Mouse (Mus musculus): ENCODE data around the gene Loxl3. TPM values are rescaled to one million over a fixed set of nuclear protein-coding genes. Genes with fewer than 3 reads are reported as not detected.

Loxl3 gene
- polyA plus RNA-seq, 1 experiment from 2014 or later: 6.6 TPM

DNA sequence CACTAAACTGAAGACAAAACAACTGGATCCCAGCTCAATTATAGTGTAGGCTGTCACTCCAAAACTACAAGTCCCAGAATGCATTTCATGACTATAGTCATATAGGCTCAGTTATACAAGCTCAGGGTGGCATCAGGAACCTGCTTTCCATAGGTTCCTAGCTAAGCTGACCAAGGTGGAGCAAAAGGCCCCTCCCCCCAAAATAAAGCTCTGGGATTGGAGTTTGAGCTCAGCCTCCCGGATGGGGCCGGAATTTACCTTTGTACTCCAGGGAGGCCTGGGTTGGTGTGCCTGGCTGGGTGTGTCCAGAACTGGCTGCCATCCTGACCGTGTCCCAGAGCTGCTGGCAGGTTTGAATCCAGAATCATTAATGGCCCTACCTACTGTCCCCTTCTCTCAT, 23.8 kb downstream of the Loxl3 start, which contains the start of gene Dqx1:
Dqx1 (plus strand) TSS at position 55 of the 400 bp plus-strand sequence.
- Histone ChIP-seq H3K4me3 (no peak within 1 kb of the TSS), H3K27ac (replicated peaks) (no peak within 1 kb of the TSS), H3K4me2 (no peak within 1 kb of the TSS), H3K36me3 (peaks cover 14% of the 10 kb centered on the region), H3K4me1 (replicated peaks) (peaks cover 21% of the 10 kb centered on the region), H3K9ac (no peak within 1 kb of the TSS), H3K9me3 (no peaks in the 10 kb centered on the region), H3K27me3 (peaks cover 22% of the 10 kb centered on the region)
- ATAC-seq (ENCODE audit: low FRiP score, low read depth): no peak
- 56% methylated on average over 3 of the region's 3 CpGs for WGBS

DNA sequence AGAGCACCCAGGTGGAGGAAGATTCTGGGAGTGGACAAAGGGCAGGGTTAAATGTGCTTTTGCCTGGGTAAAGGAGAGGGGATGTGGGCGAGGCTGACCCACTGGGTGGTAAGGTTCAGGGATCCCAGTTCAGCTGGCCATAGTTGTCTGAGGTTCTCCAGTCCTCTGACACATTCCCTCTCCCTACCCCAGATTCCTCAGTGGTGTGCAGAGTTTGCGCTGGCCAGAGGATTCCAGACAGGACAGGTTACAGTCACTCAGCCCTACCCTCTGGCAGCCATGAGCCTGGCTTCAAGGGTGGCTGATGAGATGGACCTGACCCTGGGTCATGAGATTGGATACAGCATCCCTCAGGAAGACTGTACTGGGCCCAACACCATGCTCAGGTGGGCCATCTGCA, 24.8 kb downstream of the Loxl3 start:
- Histone ChIP-seq H3K27me3 (peaks cover 31% of the 10 kb centered on the region), H3K36me3 (peaks cover 14% of the 10 kb centered on the region), H3K27ac (replicated peaks) (no peak overlapping the region), H3K9me3 (no peaks in the 10 kb centered on the region), H3K9ac (no peak overlapping the region), H3K4me3 (no peak overlapping the region), H3K4me2 (no peak overlapping the region), H3K4me1 (replicated peaks) (peaks cover 13% of the 10 kb centered on the region)
- 77% methylated on average over 2 of the region's 2 CpGs for whole genome bisulfite sequencing
- ATAC-seq (ENCODE audit: low FRiP score, low read depth): no peak

DNA sequence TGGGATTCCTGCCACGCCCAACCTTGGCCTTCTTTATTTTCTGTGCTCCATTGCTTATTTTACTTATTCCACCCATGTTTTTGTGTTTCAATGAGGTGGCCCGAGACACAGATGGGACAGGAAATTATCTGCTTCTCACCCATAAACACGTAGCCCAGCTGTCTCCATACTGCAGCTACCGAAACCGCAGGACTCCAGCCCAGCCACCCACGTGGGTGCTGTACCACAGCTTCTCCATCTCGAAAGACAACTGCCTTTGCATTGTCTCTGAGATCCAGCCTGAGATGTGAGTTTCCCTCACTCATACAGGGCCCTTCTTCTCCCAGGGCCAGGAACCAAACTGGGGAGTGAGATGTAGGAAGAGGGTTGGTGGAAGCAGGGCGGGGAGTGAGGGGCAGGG, 32.0 kb downstream of the Loxl3 start:
- no peak overlapping the region for H3K27ac ChIP-seq (replicated peaks)
- H3K27me3 ChIP-seq: peaks cover 91% of the 10 kb centered on the region
- peaks cover 16% of the 10 kb centered on the region for H3K4me1 ChIP-seq (replicated peaks)
- no peaks in the 10 kb centered on the region for H3K36me3 ChIP-seq
- H3K4me3 ChIP-seq: no peak overlapping the region
- ATAC-seq (ENCODE audit: low FRiP score, low read depth): no peak
- H3K9ac ChIP-seq: no peak overlapping the region
- H3K4me2 ChIP-seq: no peak overlapping the region
- 41% methylated on average over 8 of the region's 8 CpGs for WGBS
- H3K9me3 ChIP-seq: no peaks in the 10 kb centered on the region

DNA sequence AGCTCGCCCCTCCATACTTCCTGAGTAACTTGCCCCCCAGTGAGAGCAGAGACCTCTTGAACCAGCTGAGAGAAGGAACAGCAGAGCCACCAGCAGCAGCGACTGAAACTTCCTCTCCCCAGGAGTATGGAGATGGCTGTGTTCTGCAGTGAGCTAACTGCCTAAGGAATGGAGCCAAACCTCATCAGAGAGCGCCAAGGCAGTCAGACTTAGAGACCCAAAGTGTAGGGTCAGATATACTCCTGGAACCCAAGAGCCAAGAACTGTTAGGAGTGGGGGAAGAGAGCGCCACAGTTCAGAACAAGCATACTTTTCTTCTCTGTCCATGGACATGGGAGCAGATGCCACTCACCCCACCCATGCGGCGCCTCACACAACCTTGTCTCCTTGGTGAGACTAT, 32.5 kb downstream of the Loxl3 start:
- Histone ChIP-seq H3K36me3 (no peaks in the 10 kb centered on the region), H3K4me2 (no peak overlapping the region), H3K4me3 (no peak overlapping the region), H3K4me1 (replicated peaks) (peaks cover 16% of the 10 kb centered on the region), H3K9me3 (no peaks in the 10 kb centered on the region), H3K9ac (no peak overlapping the region), H3K27me3 (peaks cover 92% of the 10 kb centered on the region), H3K27ac (replicated peaks) (no peak overlapping the region)
- 41% methylated on average over 6 of the region's 6 CpGs for WGBS
- no peak for ATAC-seq (ENCODE audit: low FRiP score, low read depth)

DNA sequence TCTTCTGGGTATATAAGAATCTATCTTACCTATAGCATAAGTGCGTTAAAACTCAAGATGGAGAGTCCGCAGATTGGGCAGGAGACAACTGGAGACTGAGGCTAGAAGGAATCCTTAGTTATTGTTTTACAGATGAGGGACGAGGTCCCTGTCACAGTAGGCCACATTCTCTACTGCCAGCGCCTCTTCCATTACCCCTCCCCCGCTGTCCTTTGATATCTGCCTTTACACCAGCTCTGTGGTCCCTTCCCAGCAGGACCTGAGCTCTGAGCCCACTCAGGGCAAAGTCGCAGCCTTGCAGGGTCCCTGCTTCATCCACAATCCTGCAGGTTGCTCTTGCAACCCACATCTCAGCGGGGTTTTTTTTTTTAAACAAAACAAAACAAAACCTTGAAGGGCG, 34.2 kb downstream of the Loxl3 start:
- Histone ChIP-seq H3K27ac (replicated peaks) (no peak overlapping the region), H3K27me3 (peaks cover 91% of the 10 kb centered on the region), H3K36me3 (no peaks in the 10 kb centered on the region), H3K9ac (no peak overlapping the region), H3K4me3 (0 out of 2 replicates have a peak overlapping the region, but pooled peaks have one; percentile 10), H3K9me3 (no peaks in the 10 kb centered on the region), H3K4me2 (peak overlapping the region; percentile 35; the same call in 1 of the 2 replicates), H3K4me1 (replicated peaks) (peaks cover 16% of the 10 kb centered on the region)
- ATAC-seq (ENCODE audit: low FRiP score, low read depth): no peak
- 4% methylated on average over 8 of the region's 8 CpGs for WGBS

DNA sequence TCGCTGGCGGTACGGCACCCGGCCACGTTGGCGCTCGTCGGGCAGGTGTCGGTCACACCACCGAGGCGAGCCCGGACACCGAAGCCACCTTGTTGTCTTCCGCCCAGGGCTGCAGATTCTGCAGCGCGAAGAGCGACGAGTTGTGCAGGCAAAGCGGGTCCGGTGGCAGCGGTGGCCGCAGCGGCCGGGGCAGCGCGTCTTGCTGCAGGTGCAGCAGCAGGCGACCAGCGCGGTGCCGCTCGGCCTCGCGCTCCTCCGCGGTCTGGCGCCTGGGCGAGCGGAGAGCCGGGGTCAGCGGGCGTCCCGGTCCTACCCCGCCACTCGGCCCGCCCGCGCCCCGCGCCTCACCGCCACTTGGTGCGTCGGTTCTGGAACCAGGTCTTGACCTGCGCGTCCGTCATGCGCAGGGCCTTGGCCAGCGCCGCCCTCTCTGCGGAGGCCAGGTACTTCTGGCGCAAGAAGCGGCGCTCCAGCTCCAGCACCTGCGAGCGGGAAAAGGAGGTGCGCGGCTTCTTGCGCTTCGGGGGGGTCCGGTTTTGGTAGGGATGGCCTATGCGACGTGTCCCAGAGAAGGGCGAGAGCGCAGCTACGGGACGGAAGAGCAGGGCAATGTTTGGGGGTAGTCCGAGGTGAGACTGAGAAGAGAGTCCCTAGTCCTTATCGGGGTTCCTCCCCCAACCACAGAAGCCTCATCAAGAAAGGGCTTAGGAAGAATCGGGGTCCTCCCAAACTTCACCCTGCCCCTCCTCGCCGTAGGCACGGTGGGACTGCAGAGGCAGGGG, 34.9 kb downstream of the Loxl3 start:
- under 1% methylated on average over 60 of the region's 81 CpGs for WGBS
- Histone ChIP-seq H3K27ac (replicated peaks) (no peak overlapping the region), H3K9me3 (no peaks in the 10 kb centered on the region)

DNA sequence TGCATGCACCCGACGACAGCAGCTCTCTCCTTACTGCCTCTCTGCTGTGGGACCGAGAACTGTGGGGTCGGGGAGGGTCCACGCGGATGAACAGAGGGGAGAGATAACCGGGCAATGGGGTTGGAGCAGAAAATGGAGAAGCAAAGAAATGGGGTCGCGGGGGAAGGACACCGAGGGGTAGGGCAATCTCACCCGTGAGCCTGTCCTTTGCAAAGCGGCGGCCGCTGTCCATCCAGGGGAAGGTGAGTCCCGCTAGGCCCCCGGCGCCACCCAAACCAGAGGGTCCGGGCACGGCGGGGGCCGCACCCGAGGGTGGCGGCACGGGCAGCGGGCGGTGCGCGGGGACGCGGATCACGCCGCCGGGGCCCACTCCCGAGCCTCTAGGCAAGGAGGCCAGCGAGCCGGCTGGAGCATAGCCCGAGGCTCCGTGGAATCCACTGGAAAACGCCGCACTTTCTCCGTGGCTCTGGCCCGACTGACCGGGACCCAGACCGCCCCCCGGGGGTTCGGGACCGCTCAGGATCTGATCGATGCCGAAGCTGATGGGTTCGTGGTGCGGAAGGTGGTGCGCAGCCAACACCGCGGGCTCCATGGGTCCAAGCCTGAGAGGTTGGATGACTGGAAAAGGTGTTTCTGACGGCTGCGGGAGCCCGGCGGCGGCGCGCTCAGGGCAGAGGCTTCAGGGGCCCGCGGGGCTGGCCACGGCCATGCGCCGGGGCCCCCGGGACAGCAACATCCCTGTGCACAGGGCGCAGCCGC, 35.7 kb downstream of the Loxl3 start:
- Histone ChIP-seq H3K27ac (replicated peaks) (no peak overlapping the region), H3K4me1 (replicated peaks) (peaks cover 16% of the 10 kb centered on the region), H3K9me3 (no peaks in the 10 kb centered on the region), H3K4me2 (no peak overlapping the region), H3K4me3 (no peak overlapping the region), H3K27me3 (peaks cover 90% of the 10 kb centered on the region), H3K9ac (no peak overlapping the region), H3K36me3 (no peaks in the 10 kb centered on the region)
- no peak for ATAC-seq (ENCODE audit: low FRiP score, low read depth)
- WGBS: under 1% methylated on average over 66 of the region's 69 CpGs

More for the DNA sequence above, 34.9 kb downstream of the Loxl3 start:
- H3K36me3 ChIP-seq: no peaks in the 10 kb centered on the region
- ATAC-seq (ENCODE audit: low FRiP score, low read depth): no peak
- no peak overlapping the region for H3K9ac ChIP-seq
- peak overlapping the region; percentile 35 for H3K4me2 ChIP-seq
- peaks cover 16% of the 10 kb centered on the region for H3K4me1 ChIP-seq (replicated peaks)
- H3K27me3 ChIP-seq: peaks cover 90% of the 10 kb centered on the region
- peak overlapping the region; percentile 10 for H3K4me3 ChIP-seq

DNA sequence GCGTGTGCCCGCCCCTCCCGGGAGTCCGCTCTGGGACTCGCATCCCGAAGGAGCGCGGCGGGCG, 36.1 kb downstream of the Loxl3 start, which contains the start of gene Tlx2:
Tlx2 (minus strand) TSS at position 47 of the 64 bp plus-strand sequence.
- H3K27me3 ChIP-seq: peaks cover 90% of the 10 kb centered on the region
- peak within 1 kb of the TSS; percentile 35; the same call in 1 of the 2 replicates for H3K4me2 ChIP-seq
- H3K4me1 ChIP-seq (replicated peaks): peaks cover 16% of the 10 kb centered on the region
- WGBS: 0% methylated on average over 10 of the region's 10 CpGs
- no peak within 1 kb of the TSS for H3K9ac ChIP-seq
- no peak within 1 kb of the TSS for H3K27ac ChIP-seq (replicated peaks)
- peak within 1 kb of the TSS; percentile 10 for H3K4me3 ChIP-seq
- no peak for ATAC-seq (ENCODE audit: low FRiP score, low read depth)
- H3K9me3 ChIP-seq: no peaks in the 10 kb centered on the region
- no peaks in the 10 kb centered on the region for H3K36me3 ChIP-seq

DNA sequence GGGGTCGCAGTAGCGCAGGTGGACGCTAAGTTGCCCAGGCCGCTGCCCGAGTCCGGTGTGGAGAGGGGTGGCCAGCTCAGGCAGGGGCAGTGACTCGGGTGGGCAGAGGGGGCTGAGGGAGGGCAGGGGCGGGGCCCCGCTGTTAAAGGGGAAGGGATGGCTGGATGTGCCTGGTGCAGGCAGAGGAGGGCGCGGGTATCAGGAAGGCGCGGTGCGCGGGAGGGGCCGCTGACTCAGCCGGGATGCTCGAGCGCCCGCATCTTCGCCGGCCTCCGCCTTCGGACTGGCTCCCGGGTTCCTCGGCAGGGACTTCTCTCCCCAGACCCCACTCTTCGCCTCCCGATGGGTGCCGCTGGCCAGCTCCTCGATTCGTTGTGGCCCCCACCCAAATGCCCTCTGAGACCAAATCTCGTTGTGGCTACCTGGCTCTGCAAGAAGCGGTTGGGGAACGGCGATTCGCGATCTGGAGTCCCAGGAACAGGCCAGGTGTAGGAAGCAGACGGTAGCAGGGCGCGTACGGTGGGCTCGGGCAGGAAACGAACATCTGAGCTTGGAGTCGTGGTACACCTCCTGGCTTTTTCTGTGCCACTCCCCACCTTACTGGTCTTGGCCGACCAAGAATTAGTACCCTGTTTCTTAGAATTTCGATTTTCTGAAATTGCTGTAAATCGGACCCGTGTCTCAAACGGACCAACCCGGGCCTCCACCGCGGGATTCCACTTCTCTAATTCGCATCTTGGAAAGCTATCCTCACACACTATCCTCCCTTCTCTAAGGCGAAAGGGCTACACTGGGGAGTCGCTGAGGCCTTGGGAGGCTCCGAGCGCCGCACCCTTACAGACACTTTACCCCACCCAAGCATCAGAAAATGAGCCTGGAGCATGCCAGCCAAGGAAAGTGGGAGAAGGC, 36.6 kb downstream of the Loxl3 start:
- Histone ChIP-seq H3K4me1 (replicated peaks) (peaks cover 16% of the 10 kb centered on the region), H3K9me3 (no peaks in the 10 kb centered on the region), H3K9ac (no peak overlapping the region), H3K4me2 (no peak overlapping the region), H3K4me3 (no peak overlapping the region; the same call in 1 of the 2 replicates), H3K27ac (replicated peaks) (no peak overlapping the region), H3K27me3 (peaks cover 90% of the 10 kb centered on the region), H3K36me3 (no peaks in the 10 kb centered on the region)
- WGBS: under 1% methylated on average over 56 of the region's 58 CpGs
- no peak for ATAC-seq (ENCODE audit: low FRiP score, low read depth)

DNA sequence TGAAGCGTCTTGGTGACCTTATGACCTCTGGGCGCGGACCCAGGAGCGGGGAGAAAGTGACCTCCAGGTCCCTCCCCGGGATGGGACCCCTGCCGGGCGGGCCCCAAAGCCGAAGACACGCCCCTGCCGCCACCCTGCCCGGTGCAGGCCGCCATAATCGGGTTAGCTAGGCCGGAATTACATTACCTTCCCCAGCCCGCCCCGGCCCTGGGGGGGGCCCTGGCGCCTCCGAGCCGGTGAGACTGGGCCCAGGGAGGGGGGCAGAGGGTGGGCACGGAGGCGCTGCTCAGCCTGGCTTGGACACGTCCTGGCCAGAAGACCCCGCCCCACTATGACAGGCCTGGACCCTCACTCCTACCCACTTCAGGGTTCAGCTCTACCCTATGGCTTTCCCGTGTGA, 37.2 kb downstream of the Loxl3 start:
- H3K4me1 ChIP-seq (replicated peaks): peaks cover 16% of the 10 kb centered on the region
- WGBS: 0% methylated on average over 24 of the region's 24 CpGs
- H3K9ac ChIP-seq: no peak overlapping the region
- no peak overlapping the region for H3K27ac ChIP-seq (replicated peaks)
- no peak for ATAC-seq (ENCODE audit: low FRiP score, low read depth)
- H3K27me3 ChIP-seq: peaks cover 90% of the 10 kb centered on the region
- no peaks in the 10 kb centered on the region for H3K9me3 ChIP-seq
- no peak overlapping the region for H3K4me3 ChIP-seq
- H3K36me3 ChIP-seq: no peaks in the 10 kb centered on the region
- H3K4me2 ChIP-seq: no peak overlapping the region

DNA sequence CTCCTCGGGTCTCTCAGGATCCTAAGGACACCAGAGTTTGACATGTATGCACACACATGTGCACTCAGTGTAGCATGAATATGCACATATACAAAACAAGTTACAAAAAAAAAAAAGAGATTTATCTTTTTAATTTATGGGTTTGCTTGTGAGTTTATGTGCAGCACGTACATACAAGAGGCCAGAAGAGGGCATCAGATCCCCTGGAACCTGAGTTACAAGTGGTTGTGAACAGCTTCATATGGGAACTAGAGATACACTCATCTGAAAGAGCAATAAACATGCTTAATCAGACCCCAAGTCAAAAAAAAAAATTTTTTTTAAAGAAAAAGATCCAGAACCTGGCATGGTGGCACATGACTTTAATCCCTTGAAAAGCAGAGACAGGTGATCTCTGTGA, 41.0 kb downstream of the Loxl3 start:
- H3K27ac ChIP-seq (replicated peaks): no peak overlapping the region
- peaks cover 26% of the 10 kb centered on the region for H3K4me1 ChIP-seq (replicated peaks)
- H3K27me3 ChIP-seq: peaks cover 64% of the 10 kb centered on the region
- no peak overlapping the region for H3K4me3 ChIP-seq
- 0 out of 2 replicates have a peak, but pooled peaks cover 1% of the 10 kb centered on the region for H3K36me3 ChIP-seq
- H3K9ac ChIP-seq: no peak overlapping the region
- WGBS: 13% methylated on average over 2 of the region's 2 CpGs
- no peak for ATAC-seq (ENCODE audit: low FRiP score, low read depth)
- no peaks in the 10 kb centered on the region for H3K9me3 ChIP-seq
- H3K4me2 ChIP-seq: no peak overlapping the region

Data from hindbrain, embryonic 15.5 days (tissue).